In the genomic region with DNA sequence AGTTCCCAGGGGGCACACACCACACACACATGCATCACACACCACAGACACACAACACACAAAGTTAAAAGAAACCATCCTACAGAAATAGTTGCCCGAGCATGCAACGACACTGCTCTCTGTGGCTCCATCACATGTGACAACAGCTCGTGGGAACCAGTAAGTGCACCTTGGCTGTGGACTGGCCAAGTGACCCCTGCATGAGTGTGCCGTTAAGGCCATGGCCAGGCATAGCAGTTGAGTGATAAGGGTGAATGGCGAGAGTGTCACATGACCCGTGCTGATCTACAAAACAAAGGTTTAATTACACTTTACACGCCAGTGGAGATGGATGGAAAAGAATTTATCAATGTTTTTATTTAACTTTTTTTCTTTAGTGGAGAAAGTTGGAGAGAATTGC, we compare ENCODE assay signal across 11 mouse cellular contexts.
DNase-seq lines count a peak whose midpoint lies in the region.
"Had no signal": no experiment of that assay in that cellular context is flagged by ENCODE, and none has a peak within 500 bp of the region (broad histone marks: within the 10 kb centered on the region; RNA-seq: fewer than 3 reads in every experiment).

No protein-coding gene starts in this region.

- peak; percentile 24 for DNase-seq in adrenal gland, adult 8-10 months
- DNase-seq in adrenal gland, postnatal 4 days (ENCODE audit: low spot score in 2 of 2): no peak
- DNase-seq in adrenal gland, postnatal 36 days: peak; percentile 9 to 22
- DNase-seq in adrenal gland, postnatal 25 days: no peak
- DNase-seq: cerebellum, adult 11 months; cerebellum, adult 18-20 months; cerebellum, adult 8-10 months; cerebellum, adult 9-11 months; cerebellum, postnatal 14 days; cerebellum, postnatal 36 days; embryo, embryonic 11 days had no signal

Comparison
In these comparisons a context has a peak if more than half of its experiments do, and no peak if none do; other contexts are left out.
1. DNase-seq: peak in adrenal gland, adult 8-10 months (single experiment) and adrenal gland, postnatal 36 days (2 of 2); none in adrenal gland, postnatal 4 days (0 of 2) and adrenal gland, postnatal 25 days (single experiment).